Mouse (Mus musculus) heart, adult 2 months (tissue): Measurements from ENCODE around the gene Fmn2. TPM values are rescaled to one million over a fixed set of nuclear protein-coding genes. Genes with fewer than 3 reads are reported as not detected.

ENCODE experiments used
- DNase-seq, 2 experiments: peaks; one replicate each; pipeline ENCODE4 v3.0.0; 2021
- H3K27ac ChIP-seq: fragments of 200-600 bp; 2 replicates; pipeline ENCODE4 v1.8.1; 2022
- H3K27me3 ChIP-seq: fragments of 200-500 bp; 2 replicates; pipeline ENCODE4 v1.6.1; 2012; ENCODE audit warnings: mild to moderate bottlenecking, low read length, inconsistent platforms, mixed read lengths; ENCODE audit not compliant: control insufficient read depth, insufficient read depth
- H3K36me3 ChIP-seq: fragments of 200-500 bp; 2 replicates; pipeline ENCODE4 v1.6.1; 2012; ENCODE audit warnings: low read length, inconsistent platforms; ENCODE audit not compliant: control insufficient read depth, insufficient read depth
- H3K4me1 ChIP-seq: fragments of 200-500 bp; 2 replicates; pipeline ENCODE4 v1.6.1; 2011; ENCODE audit warnings: low read length; ENCODE audit not compliant: control insufficient read depth, insufficient read depth
- H3K4me3 ChIP-seq: fragments of 200-600 bp; 2 replicates; pipeline ENCODE4 v1.8.1; 2022
- H3K79me2 ChIP-seq: fragments of 200-500 bp; replicated peaks from 2 replicates; pipeline ENCODE4 v1.6.1; 2012; ENCODE audit warnings: mild to moderate bottlenecking, inconsistent platforms, low read length, moderate library complexity, mixed read lengths; ENCODE audit not compliant: control insufficient read depth, insufficient read depth
- H3K9ac ChIP-seq: fragments of 200-500 bp; 2 replicates; pipeline ENCODE4 v1.6.1; 2012; ENCODE audit warnings: low read depth, mild to moderate bottlenecking, control low read depth, inconsistent platforms, low read length, mixed read lengths
- CTCF ChIP-seq: fragments of 200-600 bp; IDR thresholded peaks from 2 replicates; pipeline ENCODE4 v1.8.1; 2022; ENCODE audit warnings: antibody characterized with exemption, mild to moderate bottlenecking, moderate library complexity
- EP300 ChIP-seq: fragments of 200-500 bp; IDR thresholded peaks from 2 replicates; pipeline ENCODE4 v1.6.1; 2011; ENCODE audit warnings: low read depth, low read length, control low read depth; ENCODE audit not compliant: insufficient read depth
- POLR2A ChIP-seq: fragments of 200-500 bp; IDR thresholded peaks from 2 replicates; pipeline ENCODE4 v1.6.1; 2011; ENCODE audit warnings: mild to moderate bottlenecking, low read depth, low read length, control low read depth; ENCODE audit not compliant: insufficient read depth
- WGBS: fragments of 180-500 bp; shearing (Covaris S2); methylation state at CpG from one replicate; pipeline ENCODE4 v1.1.7; 2018; 5-methylcytosine and 5-hydroxymethylcytosine counted together
- intact Hi-C: fragments of 180-260 bp; cut with DNase I; formaldehyde crosslinking; loops from one replicate; pipeline ENCODE4 v1.15.1; 2025
- polyA plus RNA-seq: library from polyadenylated mRNA; depleted of rRNA; stranded (reverse); fragments of >200 nt; gene quantifications from 2 replicates; pipeline ENCODE4 v1.2.3, GENCODE M21; 2012
- total RNA-seq, 2 experiments: library from RNA; stranded (reverse); gene quantifications; 2 replicates each; pipeline ENCODE4 v1.2.3; 2021

The Fmn2 gene
- total and polyA plus RNA-seq, 3 experiments: 0.06 to 0.41 (median 0.21) TPM

DNA sequence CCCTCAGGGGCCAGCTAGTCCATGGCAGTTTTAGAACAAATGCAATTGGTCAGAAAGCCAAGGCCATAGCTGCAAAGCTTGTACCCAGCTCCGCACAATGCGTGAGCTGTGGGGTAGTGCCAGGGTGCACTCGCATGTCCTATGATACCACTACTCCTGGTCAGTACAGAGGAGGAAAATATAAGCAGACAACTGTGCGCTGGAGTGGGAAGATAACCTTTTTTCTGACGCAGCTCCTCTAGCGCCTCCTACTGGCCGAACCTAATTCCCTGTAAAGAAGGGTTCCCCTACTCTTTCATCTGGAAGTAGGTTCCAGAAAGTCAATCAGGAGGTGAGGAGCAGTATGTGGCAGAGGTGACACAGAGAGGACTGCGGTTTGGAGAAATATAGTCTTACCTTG is 173.0 kb downstream of the Fmn2 start:
- DNase-seq: no peak
- H3K79me2 ChIP-seq: no peaks in the 10 kb centered on the region
- H3K27ac ChIP-seq: no peak overlapping the region
- 59% methylated on average over 8 of the region's 8 CpGs for WGBS
- TF ChIP-seq CTCF (peak; percentile 29), POLR2A (no peak)
- no peak overlapping the region for H3K4me3 ChIP-seq
- H3K4me1 ChIP-seq: no peaks in the 10 kb centered on the region
- no peak overlapping the region for H3K9ac ChIP-seq
- no peaks in the 10 kb centered on the region for H3K36me3 ChIP-seq
- intact Hi-C loops: no loop called here
- no peaks in the 10 kb centered on the region for H3K27me3 ChIP-seq

DNA sequence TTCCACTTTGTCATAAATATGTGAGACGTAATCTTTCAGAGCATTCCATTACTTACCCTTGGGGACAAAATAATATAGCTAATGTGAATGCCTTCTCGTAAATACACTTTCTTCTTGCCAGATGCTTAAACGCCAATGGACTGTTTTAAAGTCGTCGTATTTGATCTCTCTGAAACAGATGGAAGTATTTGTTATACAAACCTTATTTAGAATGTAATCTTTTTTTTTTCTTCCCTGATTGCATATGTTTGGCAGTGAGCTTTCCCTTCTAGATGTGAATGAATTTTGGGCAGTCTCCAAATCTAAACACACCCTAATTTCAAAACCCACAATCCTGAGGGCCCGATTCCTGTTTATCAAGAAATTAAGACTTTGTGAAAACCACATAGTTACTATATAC is 173.7 kb downstream of the Fmn2 start:
- H3K27ac ChIP-seq: no peak overlapping the region
- intact Hi-C loops: no loop called here
- H3K27me3 ChIP-seq: no peaks in the 10 kb centered on the region
- WGBS: 81% methylated on average over 6 of the region's 6 CpGs
- no peak overlapping the region for H3K9ac ChIP-seq
- no peak overlapping the region for H3K4me3 ChIP-seq
- H3K79me2 ChIP-seq: no peaks in the 10 kb centered on the region
- TF ChIP-seq EP300 (no peak), CTCF (no peak), POLR2A (no peak)
- no peaks in the 10 kb centered on the region for H3K36me3 ChIP-seq
- DNase-seq: no peak
- H3K4me1 ChIP-seq: no peaks in the 10 kb centered on the region

DNA sequence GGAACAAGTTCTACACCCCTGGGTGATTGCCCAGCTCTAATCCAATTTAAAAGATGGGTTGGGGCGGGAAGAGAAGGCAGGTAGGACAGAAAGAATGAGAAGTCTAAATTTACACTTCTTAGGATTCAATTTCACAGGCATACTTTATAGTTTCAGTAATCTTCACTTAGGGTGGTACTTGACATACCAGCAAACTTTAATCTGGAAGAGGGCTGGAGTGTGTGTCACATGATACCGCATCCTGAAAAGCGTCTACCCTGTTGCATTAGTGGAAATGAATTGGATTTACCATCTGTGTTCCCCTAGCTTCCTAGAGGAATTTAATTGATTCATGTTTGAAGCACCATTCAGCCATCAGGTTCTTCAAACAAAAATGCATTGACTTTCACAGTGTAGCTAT is 174.6 kb downstream of the Fmn2 start:
- Histone ChIP-seq H3K9ac (no peak overlapping the region), H3K27me3 (no peaks in the 10 kb centered on the region), H3K4me3 (no peak overlapping the region), H3K79me2 (no peaks in the 10 kb centered on the region), H3K4me1 (no peaks in the 10 kb centered on the region), H3K27ac (no peak overlapping the region), H3K36me3 (no peaks in the 10 kb centered on the region)
- intact Hi-C loops: no loop called here
- no peak for TF ChIP-seq EP300
- TF ChIP-seq CTCF: no peak
- 76% methylated on average over 3 of the region's 3 CpGs for WGBS
- no peak for DNase-seq

DNA sequence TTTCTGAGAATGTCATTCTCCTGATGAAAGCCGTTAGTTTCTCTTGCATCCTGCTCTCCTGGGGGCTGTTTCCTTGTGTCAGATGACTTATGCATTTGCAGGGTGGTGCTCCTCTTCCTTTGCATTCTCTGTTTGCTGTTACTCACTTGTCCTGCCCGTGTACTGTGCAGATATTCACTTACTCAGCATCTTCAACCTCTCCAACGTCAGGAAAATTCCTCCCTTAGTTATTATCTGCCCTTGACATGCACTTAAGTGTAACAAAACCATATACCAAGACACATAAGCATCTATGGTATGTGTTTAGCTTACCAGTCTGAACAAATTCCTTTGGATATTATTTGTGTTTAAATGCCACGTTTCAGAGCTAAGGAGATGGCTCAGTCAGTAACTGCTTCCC is 175.6 kb downstream of the Fmn2 start:
- intact Hi-C loops: no loop called here
- no peaks in the 10 kb centered on the region for H3K27me3 ChIP-seq
- H3K4me3 ChIP-seq: no peak overlapping the region
- H3K9ac ChIP-seq: no peak overlapping the region
- no peaks in the 10 kb centered on the region for H3K36me3 ChIP-seq
- no peaks in the 10 kb centered on the region for H3K79me2 ChIP-seq
- H3K27ac ChIP-seq: no peak overlapping the region
- 25% methylated on average over 4 of the region's 4 CpGs for WGBS
- TF ChIP-seq EP300: no peak
- no peak for TF ChIP-seq POLR2A
- no peak for TF ChIP-seq CTCF
- no peak for DNase-seq
- no peaks in the 10 kb centered on the region for H3K4me1 ChIP-seq

DNA sequence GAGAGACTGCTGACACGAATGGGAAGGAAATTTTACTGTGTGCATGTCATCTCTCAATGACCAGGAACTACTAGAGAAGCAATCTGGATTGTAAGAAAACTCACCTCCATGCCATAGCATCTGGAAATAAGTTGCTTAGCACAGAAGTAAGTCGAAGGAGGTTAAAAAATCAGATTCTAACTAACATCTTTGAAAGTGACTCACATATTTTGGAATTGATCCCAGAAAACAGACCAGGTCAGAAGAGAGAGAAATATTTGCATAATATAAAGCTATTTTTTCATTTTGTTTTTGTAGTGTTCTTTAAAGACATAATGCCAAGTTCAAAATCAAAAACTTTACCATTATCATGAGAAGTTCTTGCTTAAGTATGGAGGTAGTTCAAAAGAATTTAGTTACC is 187.7 kb downstream of the Fmn2 start:
- H3K36me3 ChIP-seq: no peaks in the 10 kb centered on the region
- H3K27me3 ChIP-seq: no peaks in the 10 kb centered on the region
- no peaks in the 10 kb centered on the region for H3K79me2 ChIP-seq
- 48% methylated on average over 2 of the region's 2 CpGs for WGBS
- intact Hi-C loops: no loop called here
- no peaks in the 10 kb centered on the region for H3K4me1 ChIP-seq
- no peak overlapping the region for H3K27ac ChIP-seq
- H3K9ac ChIP-seq: no peak overlapping the region
- no peak overlapping the region for H3K4me3 ChIP-seq
- no peak for TF ChIP-seq CTCF
- no peak for TF ChIP-seq EP300
- TF ChIP-seq POLR2A: no peak
- DNase-seq: no peak

DNA sequence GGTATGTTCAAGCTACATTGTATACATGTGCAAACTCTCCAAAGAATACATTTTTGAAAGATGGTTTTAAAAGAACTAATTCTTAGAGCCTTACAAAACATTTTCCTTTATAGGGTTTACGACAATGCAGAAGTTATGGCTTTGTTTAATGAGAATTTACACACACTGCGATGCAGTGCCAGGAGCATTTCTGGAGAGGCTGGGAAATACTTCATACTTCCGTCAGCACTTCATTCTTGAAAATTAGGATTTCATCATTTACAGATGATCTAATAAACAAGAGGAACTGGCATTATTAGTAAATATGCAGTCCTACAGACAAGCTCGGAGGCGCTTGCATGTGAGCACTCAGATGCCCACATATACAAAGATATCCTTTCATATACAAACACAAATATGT is 199.2 kb downstream of the Fmn2 start:
- WGBS: 87% methylated on average over 5 of the region's 5 CpGs

More for the DNA sequence above, 199.2 kb downstream of the Fmn2 start:
- DNase-seq: no peak
- Histone ChIP-seq H3K9ac (no peak overlapping the region), H3K4me3 (no peak overlapping the region), H3K36me3 (no peaks in the 10 kb centered on the region), H3K27me3 (no peaks in the 10 kb centered on the region), H3K4me1 (no peaks in the 10 kb centered on the region), H3K27ac (no peak overlapping the region), H3K79me2 (no peaks in the 10 kb centered on the region)
- intact Hi-C loops: no loop called here
- no peak for TF ChIP-seq CTCF
- no peak for TF ChIP-seq EP300
- no peak for TF ChIP-seq POLR2A
